Comparison of ENCODE assay signal across 9 mouse cellular contexts in the genomic region with DNA sequence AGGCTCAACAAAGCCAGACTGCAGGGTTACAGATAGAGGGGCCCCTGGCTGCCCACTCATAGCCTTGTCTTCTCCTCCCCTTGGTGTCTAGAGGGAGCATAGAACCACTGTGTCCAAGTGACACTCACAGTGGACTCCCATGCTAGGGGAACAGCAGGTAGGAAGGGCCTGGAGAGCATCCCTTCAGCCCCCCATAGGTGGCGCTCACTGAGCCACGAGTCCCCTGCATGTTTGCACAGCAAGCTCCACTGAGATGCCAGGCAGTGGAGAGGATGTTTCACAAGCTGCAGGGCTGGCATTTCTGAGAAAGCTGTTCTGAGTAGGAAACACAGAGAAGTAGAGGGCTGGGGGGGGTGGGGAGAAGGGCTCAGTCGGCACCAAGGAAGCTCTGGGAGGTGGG. TPM values are rescaled to one million over a fixed set of nuclear protein-coding genes. Genes with fewer than 3 reads are reported as not detected.
DNase-seq lines count a peak whose midpoint lies in the region; ATAC-seq lines count a peak whose summit lies in the region.
"Had no signal": no experiment of that assay in that cellular context is flagged by ENCODE, and none has a peak within 500 bp of the region (broad histone marks: within the 10 kb centered on the region; RNA-seq: fewer than 3 reads in every experiment).

No protein-coding gene starts in this region.

- H3K4me2 ChIP-seq in midbrain, embryonic 16.5 days (ENCODE audit: low read length), result no peak overlapping the region

- H3K4me3 ChIP-seq in midbrain, embryonic 16.5 days (ENCODE audit: low read depth, low read length), result no peak overlapping the region
- H3K4me3 ChIP-seq: myocyte had no signal

- intact Hi-C loops in left cerebral cortex, postnatal 25 days (cut with DNase I), result no loop called here

- peak; percentile 42 to 45 for DNase-seq in cerebellum, postnatal 14 days
- peak; percentile 74 for DNase-seq in WW6 (ENCODE audit: low read depth, low spot score)
- peak; percentile 46 for DNase-seq in forelimb bud, embryonic 11.5 days (ENCODE audit: low read depth, low spot score)
- DNase-seq in induced T-regulatory cell, adult 2 months (ENCODE audit: low read depth), result peak; percentile 89
- DNase-seq in left cerebral cortex, postnatal 25 days (ENCODE audit: low spot score in 2 of 2), result peak; percentile 39 to 67
- peak; percentile 81 to 89 for DNase-seq in spleen, postnatal 4 days (ENCODE audit: low spot score in 2 of 2)

- H3K36me3 ChIP-seq in midbrain, embryonic 16.5 days (ENCODE audit: control insufficient read depth, insufficient read depth, low read length), result no peaks in the 10 kb centered on the region

- no peak for ATAC-seq in cerebellum, adult (ENCODE audit: insufficient number of reproducible peaks, low FRiP score, low TSS enrichment)
- ATAC-seq in midbrain, embryonic 16.5 days, result peak; percentile 45; the same call in 1 of the 2 replicates

- 23% methylated on average over 3 of the region's 3 CpGs for WGBS in midbrain, embryonic 16.5 days

- H3K9me3 ChIP-seq in midbrain, embryonic 16.5 days (replicated peaks; ENCODE audit: control insufficient read depth, low read length, poor library complexity, severe bottlenecking), result no peaks in the 10 kb centered on the region

- H3K9ac ChIP-seq in midbrain, embryonic 16.5 days (ENCODE audit: low read depth, low read length), result no peak overlapping the region

- H3K27ac ChIP-seq in midbrain, embryonic 16.5 days (ENCODE audit: low read length), result no peak overlapping the region

- no peaks in the 10 kb centered on the region for H3K4me1 ChIP-seq in midbrain, embryonic 16.5 days (ENCODE audit: control insufficient read depth, insufficient read depth, low read length)

- no peaks in the 10 kb centered on the region for H3K27me3 ChIP-seq in midbrain, embryonic 16.5 days (ENCODE audit: control insufficient read depth, insufficient read depth, low read depth, low read length)

RNA-seq across cellular contexts. Expression of gene Ap1m1, which starts 32.5 kb away (rescaled TPM):
- total RNA-seq in left cerebral cortex, postnatal 25 days (2021), result 10 to 100 TPM; 84.5 to 91.3 TPM
- polyA plus RNA-seq in midbrain, embryonic 16.5 days (2015; fragmentation: Nextera tagmentation; extraction: Ambion mirVana), result 288 and 297 TPM in 2 replicates

RNA-seq across cellular contexts. Expression of gene Gm10282, which starts 32.7 kb away (rescaled TPM):
- total RNA-seq in left cerebral cortex, postnatal 25 days (2021), result 1 to 10 TPM; 6.1 to 7.0 TPM
- 9.7 and 11.3 TPM in 2 replicates for polyA plus RNA-seq in midbrain, embryonic 16.5 days (2015; fragmentation: Nextera tagmentation; extraction: Ambion mirVana)

RNA-seq across cellular contexts. Expression of gene Klf2, which starts 46.5 kb away (rescaled TPM):
- total RNA-seq in left cerebral cortex, postnatal 25 days (2021), result 10 to 100 TPM; 13.6 to 18.2 TPM
- 3.6 and 4.0 TPM in 2 replicates for polyA plus RNA-seq in midbrain, embryonic 16.5 days (2015; fragmentation: Nextera tagmentation; extraction: Ambion mirVana)

RNA-seq across cellular contexts. Expression of gene Fam32a, which starts 52.8 kb away (rescaled TPM):
- total RNA-seq in left cerebral cortex, postnatal 25 days (2021), result 10 to 100 TPM; 54.4 to 54.8 TPM
- polyA plus RNA-seq in midbrain, embryonic 16.5 days (2015; fragmentation: Nextera tagmentation; extraction: Ambion mirVana), result 111 and 112 TPM in 2 replicates

RNA-seq across cellular contexts. Expression of gene Gm11034, which starts 58.9 kb away (rescaled TPM):
- not detected for total RNA-seq in left cerebral cortex, postnatal 25 days (2021)
- not detected in 2 replicates for polyA plus RNA-seq in midbrain, embryonic 16.5 days (2015; fragmentation: Nextera tagmentation; extraction: Ambion mirVana)
- polyA plus RNA-seq: myocyte had no signal
